Mouse (Mus musculus): ENCODE results near the gene Klk15.
"Not testable (repeated sequence)": the region's sequence is repeated elsewhere in the genome, so short reads cannot be mapped to it uniquely, and the experiment has no call there.

- not testable (repeated sequence) for TF ChIP-seq CTCF, EP300 (IDR thresholded peaks at IDR 0.05)
These were observed 8.8 kb downstream of the Klk15 start for GRCm38 (mm10) chr7:43942293-43942692.

Data from lung, postnatal 0 days (tissue).